Mouse (Mus musculus): ENCODE measurements at regions not wholly inside any gene's neighbourhood (a gene's known extent, or its start where the extent isn't known, plus 50 kb on each side); places are given as distances from the start of the nearest gene placed in this dataset.

DNA sequence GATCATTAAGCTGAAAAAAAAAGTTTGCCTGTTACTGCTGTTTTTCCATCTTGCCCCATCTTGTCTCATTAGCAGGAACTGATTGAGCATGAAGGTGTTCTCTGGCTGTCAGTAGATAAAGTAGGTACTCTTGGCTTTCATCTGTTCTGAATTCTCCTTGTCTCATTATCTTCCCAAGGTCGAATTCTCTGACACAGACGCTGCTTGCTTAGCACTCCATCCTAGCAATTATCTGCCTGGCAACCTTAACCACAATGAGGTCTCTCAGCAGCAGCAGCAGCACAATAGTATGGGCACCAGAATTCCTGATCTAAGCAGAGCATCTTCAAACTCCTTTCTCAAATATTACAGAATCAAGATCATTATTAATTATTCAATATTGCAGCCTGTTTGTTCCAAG lies 52.3 kb upstream of the Cypt12 start:
- Histone ChIP-seq H3K4me2 (ENCODE audit: low read length) (no peak overlapping the region), H3K27ac (ENCODE audit: low read length) (no peak overlapping the region), H3K9me3 (ENCODE audit: control insufficient read depth, low read length) (no peaks in the 10 kb centered on the region), H3K9ac (replicated peaks; ENCODE audit: low read depth, low read length) (no peak overlapping the region), H3K4me1 (replicated peaks; ENCODE audit: control insufficient read depth, insufficient read depth, low read length) (no peaks in the 10 kb centered on the region), H3K4me3 (replicated peaks; ENCODE audit: low read length) (no peak overlapping the region), H3K36me3 (ENCODE audit: control insufficient read depth, insufficient read depth) (no peaks in the 10 kb centered on the region), H3K27me3 (replicated peaks; ENCODE audit: control insufficient read depth, insufficient read depth, low read length) (no peaks in the 10 kb centered on the region)
- WGBS: 36% methylated on average over 2 of the region's 2 CpGs
- no peak for ATAC-seq

DNA sequence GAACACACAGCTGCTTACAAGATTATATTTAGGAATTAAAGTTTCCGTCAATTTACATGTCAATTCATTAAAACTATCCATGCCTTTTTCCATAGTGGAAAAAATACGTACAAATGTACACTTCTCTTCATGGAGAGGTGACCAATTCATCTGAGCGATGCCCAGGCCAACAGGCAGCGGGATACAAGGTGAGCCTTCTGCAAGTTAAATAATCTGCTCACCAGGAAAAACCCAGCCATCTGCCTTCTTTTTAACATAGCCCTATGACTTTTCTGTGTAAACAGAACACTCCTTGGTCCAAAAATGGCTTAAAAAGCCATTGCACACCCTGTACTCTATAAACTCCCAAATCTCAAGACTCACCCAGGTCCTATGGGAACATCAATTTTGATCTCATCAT lies 51.5 kb upstream of the Cypt12 start:
- H3K4me1 ChIP-seq (replicated peaks; ENCODE audit: control insufficient read depth, insufficient read depth, low read length): no peaks in the 10 kb centered on the region
- no peak overlapping the region for H3K9ac ChIP-seq (replicated peaks; ENCODE audit: low read depth, low read length)
- no peaks in the 10 kb centered on the region for H3K9me3 ChIP-seq (ENCODE audit: control insufficient read depth, low read length)
- no peak for ATAC-seq
- no peak overlapping the region for H3K4me3 ChIP-seq (replicated peaks; ENCODE audit: low read length)
- no peak overlapping the region for H3K27ac ChIP-seq (ENCODE audit: low read length)
- WGBS: 93% methylated on average over 4 of the region's 4 CpGs
- H3K4me2 ChIP-seq (ENCODE audit: low read length): no peak overlapping the region
- no peaks in the 10 kb centered on the region for H3K27me3 ChIP-seq (replicated peaks; ENCODE audit: control insufficient read depth, insufficient read depth, low read length)
- H3K36me3 ChIP-seq (ENCODE audit: control insufficient read depth, insufficient read depth): no peaks in the 10 kb centered on the region

Small RNA genes in the stretch of these regions (microRNA-seq; reads per million reads assigned to microRNA genes)
- 1.7 reads per million for gene Mir124a-2

Data from forebrain, embryonic 16.5 days (tissue).